ENCODE assay signal across 8 mouse cellular contexts in genomic region chr10:99262319-99262866, GRCm38 (mm10). TPM values are rescaled to one million over a fixed set of nuclear protein-coding genes. Genes with fewer than 3 reads are reported as not detected.
DNase-seq lines count a peak whose midpoint lies in the region; ATAC-seq and TF ChIP-seq lines count a peak whose summit lies in the region.

No protein-coding gene starts in this region.

- peak overlapping the region; percentile 93 for H3K9ac ChIP-seq in MEL (ENCODE audit: control insufficient read depth, low read depth, low read length, poor library complexity, severe bottlenecking)
- H3K9ac ChIP-seq in forebrain, embryonic 15.5 days (replicated peaks): peak overlapping the region; percentile 83
- peak overlapping the region; percentile 61 for H3K9ac ChIP-seq in liver, embryonic 12.5 days
- peak overlapping the region; percentile 91 for H3K9ac ChIP-seq in stomach, postnatal 0 days (ENCODE audit: low read length)

- TF ChIP-seq RAD21 in MEL (IDR thresholded peaks at IDR 0.05; ENCODE audit: low read depth, low read length): no peak

- TF ChIP-seq POLR2A in MEL (IDR thresholded peaks at IDR 0.05; ENCODE audit: control insufficient read depth in 1 of 2, insufficient read depth in 1 of 2, low read depth in 1 of 2, low read length in 2 of 2, poor library complexity in 1 of 2): peak in 1 of 2 experiments; percentile 1; a peak in 1 of 4 replicates

- DNase-seq in kidney, adult 9 months: peak; percentile 43
- no peak for DNase-seq in kidney, postnatal 14 days
- DNase-seq in MEL (ENCODE audit: low read depth, low spot score): no peak
- DNase-seq in stomach, postnatal 0 days (ENCODE audit: low spot score): no peak
- no peak for DNase-seq in left cerebral cortex, postnatal 10 days (ENCODE audit: extremely low spot score in 1 of 2, low spot score in 2 of 2)
- DNase-seq in layer of hippocampus, adult 9-11 months: no peak

- intact Hi-C loops in left cerebral cortex, postnatal 10 days (cut with DNase I): loop anchor here (5.0 kb wide), 3 partner anchors 60 to 355 kb away; no protein-coding TSS in a partner anchor

- TF ChIP-seq CTCF in MEL (IDR thresholded peaks at IDR 0.05 in 2 of 3, conservative IDR thresholded peaks at IDR 0.05 in 1 of 3; ENCODE audit: control insufficient read depth in 1 of 3, insufficient read depth in 1 of 3, low read depth in 2 of 3, low read length in 3 of 3, poor library complexity in 1 of 3, severe bottlenecking in 1 of 3): no peak
- no peak; the same call in 1 of the 2 replicates for TF ChIP-seq CTCF in stomach, postnatal 0 days (IDR thresholded peaks at IDR 0.05; ENCODE audit: low read depth)

- no peaks in the 10 kb centered on the region for H3K9me3 ChIP-seq in MEL (replicated peaks; ENCODE audit: insufficient read depth, low read length)
- no peaks in the 10 kb centered on the region for H3K9me3 ChIP-seq in forebrain, embryonic 15.5 days
- no peaks in the 10 kb centered on the region for H3K9me3 ChIP-seq in liver, embryonic 12.5 days (replicated peaks)
- H3K9me3 ChIP-seq in stomach, postnatal 0 days (ENCODE audit: control insufficient read depth, low read length): no peaks in the 10 kb centered on the region

- H3K79me2 ChIP-seq in MEL (ENCODE audit: control insufficient read depth, insufficient read depth, low read length, poor library complexity): peaks cover 22% of the 10 kb centered on the region

- H3K27me3 ChIP-seq in MEL (ENCODE audit: control insufficient read depth in 1 of 2, insufficient read depth in 2 of 2, low read length in 2 of 2): no peaks in the 10 kb centered on the region
- peaks cover 20% of the 10 kb centered on the region; the same call in 1 of the 2 replicates for H3K27me3 ChIP-seq in forebrain, embryonic 15.5 days
- peaks cover 62% of the 10 kb centered on the region for H3K27me3 ChIP-seq in liver, embryonic 12.5 days (replicated peaks)
- no peaks in the 10 kb centered on the region for H3K27me3 ChIP-seq in stomach, postnatal 0 days (ENCODE audit: control insufficient read depth, insufficient read depth, low read length)

- H3K4me1 ChIP-seq in MEL (ENCODE audit: control insufficient read depth in 1 of 2, insufficient read depth in 2 of 2, low read length in 2 of 2): peaks cover 0 to 13% of the 10 kb centered on the region in 2 experiments; a peak in 1 of 4 replicates
- H3K4me1 ChIP-seq in forebrain, embryonic 15.5 days: peaks cover 44% of the 10 kb centered on the region
- H3K4me1 ChIP-seq in liver, embryonic 12.5 days: peaks cover 27% of the 10 kb centered on the region
- no peaks in the 10 kb centered on the region; the same call in 1 of the 2 replicates for H3K4me1 ChIP-seq in stomach, postnatal 0 days (replicated peaks; ENCODE audit: control insufficient read depth, insufficient read depth)

- no peak for TF ChIP-seq EP300 in MEL (IDR thresholded peaks at IDR 0.05; ENCODE audit: low read depth in 1 of 2, low read length in 2 of 2)
- no peak for TF ChIP-seq EP300 in stomach, postnatal 0 days (optimal IDR thresholded peaks at IDR 0.05)

- H3K4me3 ChIP-seq in MEL (ENCODE audit: control insufficient read depth in 1 of 2, insufficient read depth in 1 of 2, low read depth in 2 of 2, low read length in 2 of 2): peak overlapping the region; percentile 69 to 73
- peak overlapping the region; percentile 78 for H3K4me3 ChIP-seq in forebrain, embryonic 15.5 days
- peak overlapping the region; percentile 62 for H3K4me3 ChIP-seq in liver, embryonic 12.5 days
- H3K4me3 ChIP-seq in stomach, postnatal 0 days (ENCODE audit: low read depth, low read length): peak overlapping the region; percentile 77

- peak overlapping the region; percentile 89 for H3K27ac ChIP-seq in MEL (ENCODE audit: control insufficient read depth, low read depth, low read length)
- peak overlapping the region; percentile 93 for H3K27ac ChIP-seq in forebrain, embryonic 15.5 days (replicated peaks)
- H3K27ac ChIP-seq in liver, embryonic 12.5 days: peak overlapping the region; percentile 87
- peak overlapping the region; percentile 98 for H3K27ac ChIP-seq in stomach, postnatal 0 days (replicated peaks)

- ATAC-seq in forebrain, embryonic 15.5 days (replicated peaks): peak; percentile 57
- no peak for ATAC-seq in liver, embryonic 12.5 days
- ATAC-seq in stomach, postnatal 0 days (ENCODE audit: low FRiP score, low TSS enrichment): peak; percentile 0; the same call in 1 of the 2 replicates

- peak overlapping the region; percentile 92 for H3K4me2 ChIP-seq in forebrain, embryonic 15.5 days (replicated peaks)
- H3K4me2 ChIP-seq in liver, embryonic 12.5 days: peak overlapping the region; percentile 81
- H3K4me2 ChIP-seq in stomach, postnatal 0 days (replicated peaks; ENCODE audit: low read depth): peak overlapping the region; percentile 61

- under 1% methylated on average over 20 of the region's 20 CpGs for WGBS in forebrain, embryonic 15.5 days
- 0% methylated on average over 20 of the region's 20 CpGs for WGBS in liver, embryonic 12.5 days (ENCODE audit: insufficient replicate concordance)
- under 1% methylated on average over 20 of the region's 20 CpGs for WGBS in stomach, postnatal 0 days

- H3K36me3 ChIP-seq in MEL (ENCODE audit: control insufficient read depth in 1 of 2, insufficient read depth in 2 of 2, low read length in 2 of 2): peaks cover 0 to 14% of the 10 kb centered on the region in 2 experiments; a peak in 2 of 4 replicates
- no peaks in the 10 kb centered on the region for H3K36me3 ChIP-seq in forebrain, embryonic 15.5 days
- H3K36me3 ChIP-seq in liver, embryonic 12.5 days: 0 out of 2 replicates have a peak, but pooled peaks cover 3% of the 10 kb centered on the region
- no peaks in the 10 kb centered on the region for H3K36me3 ChIP-seq in stomach, postnatal 0 days (ENCODE audit: control insufficient read depth, insufficient read depth, low read length)

TF ChIP-seq in MEL, 35 proteins besides CTCF, POLR2A, EP300 and RAD21:
- TF ChIP-seq UBTF (IDR thresholded peaks at IDR 0.05; ENCODE audit: borderline replicate concordance, insufficient read depth, low read depth, low read length): 0 out of 2 replicates have a peak, but pooled peaks have one; percentile 7
- no peak for TF ChIP-seq ZC3H11A (IDR thresholded peaks at IDR 0.05; ENCODE audit: low read depth, low read length)
- TF ChIP-seq CHD1 (IDR thresholded peaks at IDR 0.05; ENCODE audit: low read depth, low read length): 0 out of 2 replicates have a peak, but pooled peaks have one; percentile 44
- TF ChIP-seq SMC3 (IDR thresholded peaks at IDR 0.05; ENCODE audit: low read depth, low read length): no peak
- TF ChIP-seq MAZ (IDR thresholded peaks at IDR 0.05; ENCODE audit: low read depth, low read length): peak; percentile 31; the same call in 1 of the 2 replicates

RNA-seq across cellular contexts. Expression of gene Dusp6, which starts 0.6 kb away (rescaled TPM):
- total RNA-seq in MEL (2012; rRNA removed): 8.2 and 12.6 TPM in 2 replicates
- polyA plus RNA-seq in MEL (2012; ENCODE audit: insufficient read depth in 1 of 2, insufficient read length in 2 of 2, low read depth in 1 of 2, low replicate concordance in 2 of 2, missing spikeins in 1 of 2): 10 to 100 TPM in 1 of 2 experiments, not detected in 1; 11.9 TPM
- 33.3 and 36.4 TPM in 2 replicates for polyA plus RNA-seq in forebrain, embryonic 15.5 days (2015; fragmentation: Nextera tagmentation; extraction: Ambion mirVana)
- 17.9 and 18.7 TPM in 2 replicates for polyA plus RNA-seq in liver, embryonic 12.5 days (2016; fragmentation: Nextera tagmentation; extraction: Ambion mirVana)
- 17.4 and 18.7 TPM in 2 replicates for polyA plus RNA-seq in stomach, postnatal 0 days (2015; fragmentation: Nextera tagmentation; extraction: Ambion mirVana)
- total RNA-seq in left cerebral cortex, postnatal 10 days (2021): 10 to 100 TPM; 68.8 to 72.4 TPM
